Mouse (Mus musculus) 3134 (cell line): Measurements from ENCODE around the gene Kcnab1.

Source experiments
- DNase-seq: peaks from one replicate; pipeline ENCODE4 v3.0.0-alpha.2; 2011; ENCODE audit warnings: low spot score; ENCODE audit not compliant: insufficient read length; ENCODE audit errors: extremely low read depth

The Kcnab1 gene

GRCm38 (mm10) chr3:65108945-65109921 lies at the start of gene Kcnab1:
TSS of gene Kcnab1 (plus strand) at chr3:65109384.
- no peak for DNase-seq

GRCm38 (mm10) chr3:65088295-65088694 lies 20.9 kb upstream of the Kcnab1 start:
- DNase-seq, result no peak

GRCm38 (mm10) chr3:65104117-65104516 lies 5.1 kb upstream of the Kcnab1 start:
- DNase-seq, result no peak

- DNase-seq, result no peak
Measured at GRCm38 (mm10) chr3:65110190-65110589, 1.0 kb downstream of the Kcnab1 start.

GRCm38 (mm10) chr3:65111176-65111575 lies 2.0 kb downstream of the Kcnab1 start:
- no peak for DNase-seq

- DNase-seq, result no peak
Measured at GRCm38 (mm10) chr3:65115164-65115563, 6.0 kb downstream of the Kcnab1 start.

GRCm38 (mm10) chr3:65116958-65117357 lies 7.8 kb downstream of the Kcnab1 start:
- DNase-seq, result no peak

GRCm38 (mm10) chr3:65117365-65117764 lies 8.2 kb downstream of the Kcnab1 start:
- DNase-seq, result no peak

GRCm38 (mm10) chr3:65124975-65125374 lies 15.8 kb downstream of the Kcnab1 start:
- no peak for DNase-seq

- no peak for DNase-seq
Measured at GRCm38 (mm10) chr3:65129625-65130024, 20.4 kb downstream of the Kcnab1 start.

GRCm38 (mm10) chr3:65134931-65135330 lies 25.7 kb downstream of the Kcnab1 start:
- DNase-seq, result peak; percentile 31

- DNase-seq, result no peak
Measured at GRCm38 (mm10) chr3:65136897-65137296, 27.7 kb downstream of the Kcnab1 start.

- DNase-seq, result peak; percentile 58
Measured at GRCm38 (mm10) chr3:65138739-65139138, 29.6 kb downstream of the Kcnab1 start.

GRCm38 (mm10) chr3:65145152-65145551 lies 36.0 kb downstream of the Kcnab1 start:
- no peak for DNase-seq

GRCm38 (mm10) chr3:65151808-65152207 lies 42.6 kb downstream of the Kcnab1 start:
- DNase-seq, result no peak

GRCm38 (mm10) chr3:65172964-65173363 lies 63.8 kb downstream of the Kcnab1 start:
- DNase-seq, result no peak

GRCm38 (mm10) chr3:65174564-65174963 lies 65.4 kb downstream of the Kcnab1 start:
- DNase-seq, result no peak

GRCm38 (mm10) chr3:65175819-65176218 lies 66.6 kb downstream of the Kcnab1 start:
- DNase-seq, result no peak

- no peak for DNase-seq
Measured at GRCm38 (mm10) chr3:65176846-65177245, 67.7 kb downstream of the Kcnab1 start.

- peak; percentile 3 for DNase-seq
Measured at GRCm38 (mm10) chr3:65187833-65188698, 78.9 kb downstream of the Kcnab1 start.

GRCm38 (mm10) chr3:65200611-65201010 lies 91.4 kb downstream of the Kcnab1 start:
- DNase-seq, result no peak
